9 mouse cellular contexts compared by ENCODE assay signal in the genomic region with DNA sequence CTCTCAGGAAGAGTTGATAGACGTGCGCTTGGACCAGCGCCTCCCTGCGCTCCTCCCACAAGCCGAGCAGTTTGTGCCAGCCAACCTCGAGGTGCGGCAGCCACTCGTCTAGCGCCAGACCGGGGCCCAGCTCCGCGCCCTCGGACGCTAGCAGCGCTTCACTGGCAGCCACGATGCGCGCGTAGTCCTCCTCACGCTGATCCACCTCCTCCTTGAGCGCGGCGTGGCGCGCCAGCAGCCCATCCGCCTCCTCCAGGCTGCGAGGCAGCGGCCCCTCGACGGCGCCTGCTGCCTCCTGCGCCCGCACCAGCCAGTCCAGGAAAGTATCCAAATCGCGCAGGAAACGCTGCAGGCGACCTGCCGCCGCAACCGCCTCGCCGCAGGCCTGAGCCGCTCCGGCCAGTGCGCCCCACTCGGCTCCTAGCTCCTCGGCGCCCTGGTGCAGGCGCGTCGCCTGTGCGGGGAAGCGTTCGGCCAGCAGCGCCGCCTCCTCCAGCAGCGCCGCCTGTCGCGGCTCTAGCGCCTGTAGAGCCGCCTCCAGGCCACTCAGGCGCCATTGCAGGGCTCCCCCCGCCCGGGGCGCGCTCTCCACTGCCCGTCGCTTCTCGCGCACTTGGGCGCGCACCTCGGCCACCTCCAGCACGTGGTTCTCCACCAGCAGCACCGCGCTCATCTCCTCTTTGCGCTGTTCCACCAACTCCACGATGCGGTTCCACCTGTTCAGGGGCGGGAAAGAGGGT. TPM values are rescaled to one million over a fixed set of nuclear protein-coding genes. Genes with fewer than 3 reads are reported as not detected.
DNase-seq lines count a peak whose midpoint lies in the region; ATAC-seq and TF ChIP-seq lines count a peak whose summit lies in the region.
"Had no signal": no experiment of that assay in that cellular context is flagged by ENCODE, and none has a peak within 500 bp of the region (broad histone marks: within the 10 kb centered on the region; RNA-seq: fewer than 3 reads in every experiment).

No protein-coding gene starts in this region.

- H3K27ac ChIP-seq in midbrain, embryonic 10.5 days (replicated peaks): no peak overlapping the region
- H3K27ac ChIP-seq in midbrain, embryonic 16.5 days (ENCODE audit: low read length): no peak overlapping the region
- H3K27ac ChIP-seq in intestine, embryonic 16.5 days (ENCODE audit: low read length): no peak overlapping the region
- no peak overlapping the region for H3K27ac ChIP-seq in stomach, postnatal 0 days (replicated peaks)

- no peak for TF ChIP-seq CTCF in stomach, postnatal 0 days (IDR thresholded peaks at IDR 0.05; ENCODE audit: low read depth)

- peak; percentile 38 to 48 for DNase-seq in cerebellum, postnatal 25 days
- peak; percentile 27 for DNase-seq in midbrain, embryonic 10.5 days (ENCODE audit: low spot score)
- no peak for DNase-seq in stomach, postnatal 0 days (ENCODE audit: low spot score)
- DNase-seq in lung, postnatal 25 days (ENCODE audit: low spot score): no peak
- DNase-seq: adrenal gland, postnatal 14 days had no signal

- peaks cover 16% of the 10 kb centered on the region for H3K9me3 ChIP-seq in midbrain, embryonic 10.5 days (replicated peaks)
- 0 out of 2 replicates have a peak, but pooled peaks cover 6% of the 10 kb centered on the region for H3K9me3 ChIP-seq in midbrain, embryonic 16.5 days (replicated peaks; ENCODE audit: control insufficient read depth, low read length, poor library complexity, severe bottlenecking)
- H3K9me3 ChIP-seq in intestine, embryonic 16.5 days (ENCODE audit: control insufficient read depth, low read length): peaks cover 7% of the 10 kb centered on the region; the same call in 1 of the 2 replicates
- H3K9me3 ChIP-seq in stomach, postnatal 0 days (ENCODE audit: control insufficient read depth, low read length): no peaks in the 10 kb centered on the region

- TF ChIP-seq EP300 in stomach, postnatal 0 days (optimal IDR thresholded peaks at IDR 0.05): no peak

- H3K4me3 ChIP-seq in midbrain, embryonic 10.5 days: peak overlapping the region; percentile 35
- no peak overlapping the region for H3K4me3 ChIP-seq in midbrain, embryonic 16.5 days (ENCODE audit: low read depth, low read length)
- peak overlapping the region; percentile 14; the same call in 1 of the 2 replicates for H3K4me3 ChIP-seq in intestine, embryonic 16.5 days (ENCODE audit: low read length)
- 0 out of 2 replicates have a peak overlapping the region, but pooled peaks have one; percentile 4 for H3K4me3 ChIP-seq in stomach, postnatal 0 days (ENCODE audit: low read depth, low read length)

- peaks cover 27% of the 10 kb centered on the region for H3K4me1 ChIP-seq in midbrain, embryonic 10.5 days
- H3K4me1 ChIP-seq in midbrain, embryonic 16.5 days (ENCODE audit: control insufficient read depth, insufficient read depth, low read length): no peaks in the 10 kb centered on the region; the same call in 1 of the 2 replicates
- peaks cover 7% of the 10 kb centered on the region for H3K4me1 ChIP-seq in intestine, embryonic 16.5 days (ENCODE audit: control insufficient read depth, insufficient read depth, low read length)
- 0 out of 2 replicates have a peak, but pooled peaks cover 3% of the 10 kb centered on the region for H3K4me1 ChIP-seq in stomach, postnatal 0 days (replicated peaks; ENCODE audit: control insufficient read depth, insufficient read depth)

- 7% methylated on average over 81 of the region's 81 CpGs for WGBS in midbrain, embryonic 10.5 days
- 11% methylated on average over 77 of the region's 81 CpGs for WGBS in midbrain, embryonic 16.5 days
- 7% methylated on average over 80 of the region's 81 CpGs for WGBS in intestine, embryonic 16.5 days
- 5% methylated on average over 68 of the region's 81 CpGs for WGBS in stomach, postnatal 0 days

- H3K9ac ChIP-seq in midbrain, embryonic 16.5 days (ENCODE audit: low read depth, low read length): no peak overlapping the region
- no peak overlapping the region for H3K9ac ChIP-seq in intestine, embryonic 16.5 days (ENCODE audit: low read depth, low read length)
- H3K9ac ChIP-seq in stomach, postnatal 0 days (ENCODE audit: low read length): no peak overlapping the region

- no peak overlapping the region for H3K4me2 ChIP-seq in midbrain, embryonic 16.5 days (ENCODE audit: low read length)
- H3K4me2 ChIP-seq in intestine, embryonic 16.5 days (ENCODE audit: low read depth, low read length): 0 out of 2 replicates have a peak overlapping the region, but pooled peaks have one; percentile 12
- no peak overlapping the region for H3K4me2 ChIP-seq in stomach, postnatal 0 days (replicated peaks; ENCODE audit: low read depth)

- ATAC-seq in cerebellum, adult (ENCODE audit: insufficient number of reproducible peaks, low FRiP score, low TSS enrichment): no peak
- ATAC-seq in midbrain, embryonic 16.5 days: no peak
- ATAC-seq in intestine, embryonic 16.5 days: no peak
- no peak for ATAC-seq in stomach, postnatal 0 days (ENCODE audit: low FRiP score, low TSS enrichment)
- ATAC-seq in frontal cortex, adult (ENCODE audit: low TSS enrichment): no peak

- peaks cover 97% of the 10 kb centered on the region for H3K27me3 ChIP-seq in midbrain, embryonic 10.5 days (ENCODE audit: low read depth, poor library complexity, severe bottlenecking)
- peaks cover 73% of the 10 kb centered on the region for H3K27me3 ChIP-seq in midbrain, embryonic 16.5 days (ENCODE audit: control insufficient read depth, insufficient read depth, low read depth, low read length)
- H3K27me3 ChIP-seq in intestine, embryonic 16.5 days (replicated peaks; ENCODE audit: control insufficient read depth, insufficient read depth, low read length): peaks cover 64% of the 10 kb centered on the region
- peaks cover 18% of the 10 kb centered on the region for H3K27me3 ChIP-seq in stomach, postnatal 0 days (ENCODE audit: control insufficient read depth, insufficient read depth, low read length)

- no peaks in the 10 kb centered on the region for H3K36me3 ChIP-seq in midbrain, embryonic 10.5 days
- peaks cover 7% of the 10 kb centered on the region for H3K36me3 ChIP-seq in midbrain, embryonic 16.5 days (ENCODE audit: control insufficient read depth, insufficient read depth, low read length)
- H3K36me3 ChIP-seq in intestine, embryonic 16.5 days (ENCODE audit: control insufficient read depth, insufficient read depth, low read length): no peaks in the 10 kb centered on the region
- H3K36me3 ChIP-seq in stomach, postnatal 0 days (ENCODE audit: control insufficient read depth, insufficient read depth, low read length): no peaks in the 10 kb centered on the region

RNA-seq across cellular contexts. Expression of gene Sptbn4, which starts 43.1 kb away (rescaled TPM):
- 0.30 and 0.52 TPM in 2 replicates for polyA plus RNA-seq in midbrain, embryonic 10.5 days (2016; fragmentation: Nextera tagmentation; extraction: Ambion mirVana)
- polyA plus RNA-seq in midbrain, embryonic 16.5 days (2015; fragmentation: Nextera tagmentation; extraction: Ambion mirVana): 3.1 and 4.4 TPM in 2 replicates
- polyA plus RNA-seq in intestine, embryonic 16.5 days (2015; fragmentation: Nextera tagmentation; extraction: Ambion mirVana): 0.36 and 0.44 TPM in 2 replicates
- 0.24 and 0.25 TPM in 2 replicates for polyA plus RNA-seq in stomach, postnatal 0 days (2015; fragmentation: Nextera tagmentation; extraction: Ambion mirVana)

RNA-seq across cellular contexts. Expression of gene Blvrb, which starts 43.4 kb away (rescaled TPM):
- polyA plus RNA-seq in midbrain, embryonic 10.5 days (2016; fragmentation: Nextera tagmentation; extraction: Ambion mirVana): 38.9 and 40.9 TPM in 2 replicates
- 13.2 and 15.1 TPM in 2 replicates for polyA plus RNA-seq in midbrain, embryonic 16.5 days (2015; fragmentation: Nextera tagmentation; extraction: Ambion mirVana)
- 75.6 and 89.7 TPM in 2 replicates for polyA plus RNA-seq in intestine, embryonic 16.5 days (2015; fragmentation: Nextera tagmentation; extraction: Ambion mirVana)
- polyA plus RNA-seq in stomach, postnatal 0 days (2015; fragmentation: Nextera tagmentation; extraction: Ambion mirVana): 97.3 and 103 TPM in 2 replicates

RNA-seq across cellular contexts. Expression of gene Gm20479, which starts 47.2 kb away (rescaled TPM):
- polyA plus RNA-seq in midbrain, embryonic 10.5 days (2016; fragmentation: Nextera tagmentation; extraction: Ambion mirVana): 0.48 and 0.82 TPM in 2 replicates
- not detected in 2 replicates for polyA plus RNA-seq in midbrain, embryonic 16.5 days (2015; fragmentation: Nextera tagmentation; extraction: Ambion mirVana)
- polyA plus RNA-seq in intestine, embryonic 16.5 days (2015; fragmentation: Nextera tagmentation; extraction: Ambion mirVana): 1.6 TPM in 1 of 2 replicates, not detected in the other
- polyA plus RNA-seq in stomach, postnatal 0 days (2015; fragmentation: Nextera tagmentation; extraction: Ambion mirVana): 0.28 and 0.57 TPM in 2 replicates

RNA-seq across cellular contexts. Expression of gene Shkbp1, which starts 48.6 kb away (rescaled TPM):
- 71.7 and 77.2 TPM in 2 replicates for polyA plus RNA-seq in midbrain, embryonic 10.5 days (2016; fragmentation: Nextera tagmentation; extraction: Ambion mirVana)
- polyA plus RNA-seq in midbrain, embryonic 16.5 days (2015; fragmentation: Nextera tagmentation; extraction: Ambion mirVana): 47.4 and 55.1 TPM in 2 replicates
- 35.6 and 37.8 TPM in 2 replicates for polyA plus RNA-seq in intestine, embryonic 16.5 days (2015; fragmentation: Nextera tagmentation; extraction: Ambion mirVana)
- polyA plus RNA-seq in stomach, postnatal 0 days (2015; fragmentation: Nextera tagmentation; extraction: Ambion mirVana): 26.3 and 27.3 TPM in 2 replicates

Comparison
In these comparisons a context has a peak if more than half of its experiments do, and no peak if none do; other contexts are left out.
1. DNase-seq: peak in cerebellum, postnatal 25 days (2 of 2) and midbrain, embryonic 10.5 days (single experiment); none in stomach, postnatal 0 days (single experiment) and lung, postnatal 25 days (single experiment).